Mouse (Mus musculus) heart, embryonic 14.5 days (tissue): ENCODE measurements around the gene Fbxw11. TPM values are rescaled to one million over a fixed set of nuclear protein-coding genes. Genes with fewer than 3 reads are reported as not detected.
"Not testable (repeated sequence)": the region's sequence is repeated elsewhere in the genome, so short reads cannot be mapped to it uniquely, and the experiment has no call there.

Experiments used
- ATAC-seq: fragments of 200-750 bp; cut with Nextera tagmentation; 2 replicates; pipeline ENCODE4 v1.8.0; 2017; ENCODE audit warnings: low read depth, moderate TSS enrichment; ENCODE audit not compliant: insufficient number of reproducible peaks, insufficient read depth, low FRiP score
- H3K27ac ChIP-seq, 2 experiments: fragments of 200-500 bp in 1 of 2; fragments of 300-500 bp in 1 of 2; sonication (generic) in 1 of 2; replicated peaks in 1 of 2; 2 replicates each; pipeline ENCODE4 v1.5.1; 2012 to 2014; ENCODE audit warnings: low read depth in 2 of 2, low read length in 2 of 2, control low read depth in 1 of 2, mild to moderate bottlenecking in 1 of 2, mixed read lengths in 1 of 2; ENCODE audit not compliant: control insufficient read depth in 1 of 2, insufficient read depth in 1 of 2
- H3K27me3 ChIP-seq: fragments of 300-500 bp; sonication (generic); 2 replicates; pipeline ENCODE4 v1.6.1; 2014; ENCODE audit warnings: mild to moderate bottlenecking, low read length, control low read depth; ENCODE audit not compliant: control insufficient read depth, insufficient read depth
- H3K36me3 ChIP-seq: fragments of 300-500 bp; sonication (generic); 2 replicates; pipeline ENCODE4 v1.6.1; 2014; ENCODE audit warnings: mild to moderate bottlenecking, control low read depth, low read length, mixed read lengths; ENCODE audit not compliant: control insufficient read depth, insufficient read depth
- H3K4me1 ChIP-seq, 2 experiments: fragments of 200-500 bp in 1 of 2; fragments of 300-500 bp in 1 of 2; sonication (generic) in 1 of 2; 2 replicates each; pipeline ENCODE4 v1.6.1; 2012 to 2014; ENCODE audit warnings: low read length in 2 of 2, control low read depth in 1 of 2, mixed read lengths in 1 of 2; ENCODE audit not compliant: control insufficient read depth in 2 of 2, insufficient read depth in 2 of 2
- H3K4me2 ChIP-seq: fragments of 300-500 bp; sonication (generic); 2 replicates; pipeline ENCODE4 v1.6.1; 2014; ENCODE audit warnings: mild to moderate bottlenecking, low read length
- H3K4me3 ChIP-seq, 2 experiments: fragments of 200-500 bp in 1 of 2; fragments of 300-500 bp in 1 of 2; sonication (generic) in 1 of 2; 2 replicates each; pipeline ENCODE4 v1.5.1; 2012 to 2014; ENCODE audit warnings: low read length in 2 of 2, mild to moderate bottlenecking in 2 of 2, control low read depth in 1 of 2, low read depth in 1 of 2, moderate library complexity in 1 of 2; ENCODE audit not compliant: control insufficient read depth in 1 of 2, insufficient read depth in 1 of 2
- H3K9ac ChIP-seq: fragments of 300-500 bp; sonication (generic); 2 replicates; pipeline ENCODE4 v1.6.1; 2014; ENCODE audit warnings: mild to moderate bottlenecking, low read length
- H3K9me3 ChIP-seq: fragments of 300-500 bp; sonication (generic); 2 replicates; pipeline ENCODE4 v1.6.1; 2016; ENCODE audit warnings: low read length, control low read depth; ENCODE audit not compliant: control insufficient read depth
- WGBS: fragments of 180-500 bp; shearing (Covaris S2); extraction: QIAGEN DNeasy Blood & Tissue Kit; methylation state at CpG from one replicate; pipeline ENCODE4 v1.1.7; 2014; 5-methylcytosine and 5-hydroxymethylcytosine counted together
- polyA plus RNA-seq: library from polyadenylated mRNA; unstranded; fragments of >200 nt; fragmentation: Nextera tagmentation; extraction: Ambion mirVana; gene quantifications from 2 replicates; pipeline ENCODE4 v1.2.1, GENCODE M21; 2014

Fbxw11 gene
- polyA plus RNA-seq, 1 experiment from 2014 or later = 63.1 TPM

DNA sequence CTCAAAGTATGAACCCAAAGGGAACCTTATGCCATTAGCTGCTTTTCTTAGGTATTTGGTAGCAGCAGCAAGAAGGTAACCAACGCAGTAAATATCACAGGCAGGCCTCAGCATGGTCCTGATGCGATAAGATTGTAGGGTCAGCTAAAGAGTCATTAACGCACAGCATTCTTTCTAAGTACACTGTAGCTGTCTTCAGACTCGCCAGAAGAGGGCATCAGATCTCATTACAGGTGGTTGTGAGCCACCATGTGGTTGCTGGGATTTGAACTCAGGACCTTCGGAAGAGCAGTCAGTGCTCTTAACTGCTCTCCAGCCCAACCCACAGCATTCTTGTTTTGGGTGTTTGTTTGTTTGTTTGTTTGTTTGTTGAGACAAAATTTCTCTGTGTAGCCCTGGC is 23.9 kb upstream of the Fbxw11 start:
- not testable (repeated sequence) for ATAC-seq, H3K4me2 ChIP-seq, H3K9me3 ChIP-seq, H3K27me3 ChIP-seq, H3K36me3 ChIP-seq, H3K9ac ChIP-seq, H3K4me3 ChIP-seq
- WGBS = 79% methylated on average over 5 of the region's 5 CpGs
- H3K27ac ChIP-seq = peak overlapping the region; percentile 83 to 84
- peaks cover 17 to 25% of the 10 kb centered on the region in 2 experiments for H3K4me1 ChIP-seq

DNA sequence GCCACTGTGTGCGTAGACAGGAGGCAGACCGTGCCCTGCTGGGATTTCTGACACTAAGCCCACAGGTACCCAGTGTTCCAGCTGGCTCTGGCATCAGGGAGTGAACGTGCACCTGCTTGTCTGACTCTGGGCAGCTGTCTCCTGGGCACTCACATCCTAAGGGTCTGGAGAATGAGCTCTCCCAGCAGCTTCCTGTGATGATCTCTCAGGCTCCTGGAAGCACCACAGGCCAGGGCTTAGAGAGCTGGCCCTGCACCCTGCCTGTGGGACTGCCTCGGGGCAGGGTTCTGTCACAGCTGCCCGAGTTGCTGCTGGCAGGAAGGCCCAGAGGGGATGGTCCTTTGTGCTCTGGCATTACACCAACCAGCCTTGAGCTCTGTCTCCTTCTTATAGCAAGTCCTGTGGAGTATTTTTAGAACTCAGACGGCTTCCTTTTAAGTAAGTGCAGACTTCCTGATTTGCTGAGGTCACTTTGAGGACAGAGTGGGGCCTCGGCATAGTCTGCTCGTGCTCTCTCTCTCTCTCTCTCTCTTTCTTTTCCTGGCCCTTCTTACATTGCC is 23.2 kb upstream of the Fbxw11 start:
- Histone ChIP-seq H3K4me3 (no peak overlapping the region), H3K36me3 (peaks cover 3% of the 10 kb centered on the region; the same call in 1 of the 2 replicates), H3K4me1 (peaks cover 17 to 25% of the 10 kb centered on the region in 2 experiments), H3K9ac (peak overlapping the region; percentile 61; the same call in 1 of the 2 replicates), H3K27ac (peak overlapping the region; percentile 83 to 84), H3K9me3 (no peaks in the 10 kb centered on the region), H3K27me3 (no peaks in the 10 kb centered on the region), H3K4me2 (0 out of 2 replicates have a peak overlapping the region, but pooled peaks have one; percentile 26)
- 14% methylated on average over 8 of the region's 8 CpGs for WGBS
- ATAC-seq = peak; percentile 87

- Histone ChIP-seq H3K9me3 (no peaks in the 10 kb centered on the region), H3K27ac (peak overlapping the region; percentile 75 to 83), H3K4me2 (no peak overlapping the region), H3K27me3 (no peaks in the 10 kb centered on the region), H3K4me3 (no peak overlapping the region), H3K9ac (no peak overlapping the region; the same call in 1 of the 2 replicates), H3K36me3 (peaks cover 3% of the 10 kb centered on the region; the same call in 1 of the 2 replicates), H3K4me1 (peaks cover 17 to 25% of the 10 kb centered on the region in 2 experiments)
- ATAC-seq = no peak
- 74% methylated on average over 6 of the region's 6 CpGs for WGBS
Measured at GRCm38 (mm10) chr11:32619866-32620456, 22.6 kb upstream of the Fbxw11 start.

DNA sequence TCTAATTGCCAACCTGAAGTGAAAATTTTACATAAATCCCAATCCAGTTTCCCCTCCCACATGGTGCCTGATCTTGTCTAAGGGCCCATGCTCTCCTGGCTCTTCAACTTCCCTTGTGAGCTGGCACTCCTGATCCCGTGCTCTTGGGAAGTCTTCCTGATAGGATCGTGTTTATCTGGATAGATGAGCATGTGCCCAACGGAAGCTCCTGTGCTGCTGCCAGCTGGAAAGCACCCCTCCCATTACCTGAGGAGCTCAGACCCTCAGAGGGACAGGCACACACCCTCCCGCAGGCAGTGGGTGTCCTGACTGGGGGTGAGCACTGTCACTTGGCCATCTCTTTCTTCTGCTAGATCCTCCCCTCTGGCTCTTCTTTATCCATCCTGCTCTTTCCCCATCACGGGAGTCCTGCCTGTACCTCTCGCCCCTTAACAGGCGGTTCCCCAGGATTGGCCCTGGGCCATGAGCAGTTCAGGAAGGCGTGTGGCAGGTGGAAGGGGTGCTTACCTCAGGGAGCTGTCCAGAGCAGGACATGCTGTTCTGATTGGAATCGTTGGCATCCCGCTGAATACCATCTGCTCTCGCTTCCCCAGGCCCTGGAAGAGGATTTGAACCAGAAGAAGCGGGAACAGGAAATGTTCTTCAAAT is 20.6 kb upstream of the Fbxw11 start:
- Histone ChIP-seq H3K9me3 (no peaks in the 10 kb centered on the region), H3K4me3 (no peak overlapping the region), H3K9ac (no peak overlapping the region), H3K4me1 (peaks cover 13 to 25% of the 10 kb centered on the region in 2 experiments), H3K36me3 (peaks cover 3% of the 10 kb centered on the region; the same call in 1 of the 2 replicates), H3K27ac (no peak overlapping the region), H3K27me3 (no peaks in the 10 kb centered on the region), H3K4me2 (no peak overlapping the region)
- no peak for ATAC-seq
- WGBS = 60% methylated on average over 12 of the region's 12 CpGs

DNA sequence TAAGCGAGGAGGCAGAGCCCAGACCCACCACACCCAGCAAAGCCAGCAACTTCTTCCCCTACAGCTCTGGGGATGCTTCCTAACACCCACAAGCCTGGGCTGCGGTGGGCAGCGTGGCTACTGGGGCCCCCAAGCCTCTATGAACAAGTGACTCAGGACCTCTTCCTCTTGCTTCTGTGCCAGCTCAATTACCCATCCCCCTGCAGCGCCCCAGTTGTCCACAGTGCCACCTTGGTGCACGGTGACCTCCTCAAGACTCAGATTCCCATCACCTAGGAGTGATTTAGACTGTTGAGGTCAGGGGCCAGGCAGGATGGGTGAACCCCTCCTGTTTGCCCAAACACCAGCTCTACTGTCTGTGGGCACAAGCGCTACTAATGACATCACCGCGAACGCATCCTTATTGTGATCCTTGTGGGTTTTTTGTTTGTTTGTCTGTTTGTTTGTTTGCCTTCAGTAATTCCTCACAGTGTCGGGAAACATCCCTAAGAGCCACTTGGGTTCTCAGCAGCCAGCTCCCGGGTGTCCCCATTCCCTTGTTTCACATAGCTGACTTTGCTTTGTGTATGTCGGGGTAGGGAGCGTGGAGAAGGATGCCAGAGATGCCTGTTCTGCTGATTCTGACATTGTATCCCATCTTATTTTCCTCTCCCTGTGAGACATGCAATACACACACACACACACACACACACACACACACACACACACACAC is 19.9 kb upstream of the Fbxw11 start:
- Histone ChIP-seq H3K27ac (no peak overlapping the region), H3K4me1 (peaks cover 13 to 25% of the 10 kb centered on the region in 2 experiments)
- 84% methylated on average over 13 of the region's 13 CpGs for WGBS

DNA sequence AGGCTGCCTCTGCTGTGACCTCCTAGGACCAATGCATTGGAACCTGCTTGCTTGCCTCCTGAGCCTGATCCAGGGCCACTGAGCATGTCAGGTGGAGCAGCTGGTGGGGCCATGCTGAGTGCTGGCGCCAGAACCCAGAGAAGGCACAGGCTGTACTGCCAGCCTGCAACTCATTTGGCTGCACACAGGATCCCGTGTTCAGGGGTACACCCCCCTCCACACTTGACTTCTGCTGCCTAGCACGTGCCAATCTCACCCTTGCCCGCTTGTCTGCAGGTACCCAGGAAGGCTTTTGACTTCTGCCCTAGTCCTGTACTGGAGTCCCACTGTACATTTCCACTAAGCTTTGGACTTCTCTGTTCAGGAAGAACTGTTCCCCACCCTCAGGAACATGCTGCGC is 19.3 kb upstream of the Fbxw11 start:
- Histone ChIP-seq H3K27ac (no peak overlapping the region), H3K36me3 (peaks cover 2% of the 10 kb centered on the region; the same call in 1 of the 2 replicates), H3K4me2 (no peak overlapping the region), H3K27me3 (no peaks in the 10 kb centered on the region), H3K9ac (no peak overlapping the region), H3K4me3 (no peak overlapping the region), H3K9me3 (no peaks in the 10 kb centered on the region), H3K4me1 (peaks cover 13 to 22% of the 10 kb centered on the region in 2 experiments)
- WGBS = 78% methylated on average over 5 of the region's 5 CpGs
- ATAC-seq = no peak

More for the DNA sequence above, 19.9 kb upstream of the Fbxw11 start:
- Histone ChIP-seq H3K4me3 (no peak overlapping the region), H3K4me2 (no peak overlapping the region), H3K27me3 (no peaks in the 10 kb centered on the region), H3K9me3 (no peaks in the 10 kb centered on the region), H3K9ac (no peak overlapping the region), H3K36me3 (peaks cover 3% of the 10 kb centered on the region; the same call in 1 of the 2 replicates)
- ATAC-seq = no peak

DNA sequence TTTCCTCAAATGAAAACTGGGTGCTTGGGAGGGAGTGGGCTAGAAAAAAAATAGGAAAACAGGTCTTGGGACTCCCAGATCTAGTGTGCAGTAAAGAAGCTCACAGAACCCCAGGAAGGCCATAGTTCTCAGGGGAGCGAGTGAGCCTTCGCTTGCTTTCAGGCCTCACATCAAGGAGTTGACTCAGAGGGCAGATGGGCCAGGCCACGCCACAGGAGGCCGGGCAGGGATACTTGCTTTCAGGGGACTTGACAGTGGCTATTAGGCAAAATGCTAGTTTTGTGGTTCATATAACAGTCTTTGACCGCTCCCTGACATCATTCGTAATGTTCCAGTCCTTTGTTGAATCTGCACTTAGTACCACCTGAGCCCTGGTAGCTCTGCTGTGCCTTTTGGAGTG is 18.6 kb upstream of the Fbxw11 start:
- H3K4me1 ChIP-seq = peaks cover 12 to 17% of the 10 kb centered on the region in 2 experiments
- H3K4me3 ChIP-seq = no peak overlapping the region
- H3K27me3 ChIP-seq = no peaks in the 10 kb centered on the region
- no peak for ATAC-seq
- 88% methylated on average over 6 of the region's 6 CpGs for WGBS
- no peaks in the 10 kb centered on the region for H3K9me3 ChIP-seq
- H3K4me2 ChIP-seq = no peak overlapping the region
- H3K36me3 ChIP-seq = no peaks in the 10 kb centered on the region
- H3K9ac ChIP-seq = no peak overlapping the region
- no peak overlapping the region for H3K27ac ChIP-seq
